Mouse (Mus musculus): ENCODE data around the gene Tmcc1. TPM values are rescaled to one million over a fixed set of nuclear protein-coding genes. Genes with fewer than 3 reads are reported as not detected.

Tmcc1 gene
- polyA plus RNA-seq, 1 experiment from 2014 or later, result 5.3 TPM

- 1% methylated on average over 29 of the region's 29 CpGs for WGBS (ENCODE audit: insufficient replicate concordance)
- Histone ChIP-seq H3K9ac (peak overlapping the region; percentile 64), H3K27me3 (replicated peaks) (no peaks in the 10 kb centered on the region), H3K4me3 (peak overlapping the region; percentile 63), H3K9me3 (replicated peaks) (no peaks in the 10 kb centered on the region), H3K4me1 (peaks cover 33% of the 10 kb centered on the region), H3K27ac (no peak overlapping the region), H3K36me3 (no peaks in the 10 kb centered on the region), H3K4me2 (peak overlapping the region; percentile 85)
- peak; percentile 68 for ATAC-seq
Measured at GRCm38 (mm10) chr6:116107471-116108358, 85.6 kb downstream of the Tmcc1 start.

- ATAC-seq, result no peak
Measured at GRCm38 (mm10) chr6:116106967-116107470, 86.3 kb downstream of the Tmcc1 start.

GRCm38 (mm10) chr6:116097579-116097978 lies 95.7 kb downstream of the Tmcc1 start:
- Histone ChIP-seq H3K27me3 (replicated peaks) (no peaks in the 10 kb centered on the region), H3K27ac (no peak overlapping the region), H3K9ac (no peak overlapping the region), H3K36me3 (no peaks in the 10 kb centered on the region), H3K9me3 (replicated peaks) (no peaks in the 10 kb centered on the region), H3K4me1 (peaks cover 6% of the 10 kb centered on the region), H3K4me2 (no peak overlapping the region), H3K4me3 (no peak overlapping the region)
- no peak for ATAC-seq
- 54% methylated on average over 2 of the region's 2 CpGs for WGBS (ENCODE audit: insufficient replicate concordance)

More at GRCm38 (mm10) chr6:116106967-116107470, 86.3 kb downstream of the Tmcc1 start:
- Histone ChIP-seq H3K27me3 (replicated peaks) (no peaks in the 10 kb centered on the region), H3K36me3 (no peaks in the 10 kb centered on the region), H3K4me1 (peaks cover 33% of the 10 kb centered on the region), H3K9ac (peak overlapping the region; percentile 64), H3K27ac (no peak overlapping the region), H3K4me3 (peak overlapping the region; percentile 63), H3K9me3 (replicated peaks) (no peaks in the 10 kb centered on the region), H3K4me2 (peak overlapping the region; percentile 85)
- 10% methylated on average over 6 of the region's 6 CpGs for WGBS (ENCODE audit: insufficient replicate concordance)

- ATAC-seq, result no peak
- Histone ChIP-seq H3K4me1 (peaks cover 6% of the 10 kb centered on the region; the same call in 1 of the 2 replicates), H3K9ac (no peak overlapping the region), H3K27me3 (replicated peaks) (no peaks in the 10 kb centered on the region), H3K9me3 (replicated peaks) (no peaks in the 10 kb centered on the region), H3K4me3 (no peak overlapping the region), H3K27ac (no peak overlapping the region), H3K4me2 (no peak overlapping the region), H3K36me3 (no peaks in the 10 kb centered on the region)
Measured at GRCm38 (mm10) chr6:116089402-116089801, 103.9 kb downstream of the Tmcc1 start.

GRCm38 (mm10) chr6:116086036-116086435 lies 107.2 kb downstream of the Tmcc1 start:
- peak; percentile 62 for ATAC-seq
- Histone ChIP-seq H3K27ac (no peak overlapping the region), H3K4me1 (no peaks in the 10 kb centered on the region), H3K9me3 (replicated peaks) (no peaks in the 10 kb centered on the region), H3K4me3 (no peak overlapping the region), H3K27me3 (replicated peaks) (no peaks in the 10 kb centered on the region), H3K9ac (no peak overlapping the region), H3K4me2 (no peak overlapping the region), H3K36me3 (no peaks in the 10 kb centered on the region)
- 81% methylated on average over 1 of the region's 1 CpGs for WGBS (ENCODE audit: insufficient replicate concordance)

- 0 out of 2 replicates have a peak, but pooled peaks cover 9% of the 10 kb centered on the region for H3K4me1 ChIP-seq
- H3K9me3 ChIP-seq (replicated peaks), result no peaks in the 10 kb centered on the region
- H3K27ac ChIP-seq, result no peak overlapping the region
- no peaks in the 10 kb centered on the region for H3K36me3 ChIP-seq
- ATAC-seq, result no peak
- no peaks in the 10 kb centered on the region for H3K27me3 ChIP-seq (replicated peaks)
- no peak overlapping the region for H3K9ac ChIP-seq
- H3K4me2 ChIP-seq, result no peak overlapping the region
- no peak overlapping the region for H3K4me3 ChIP-seq
- WGBS (ENCODE audit: insufficient replicate concordance), result 62% methylated on average over 1 of the region's 1 CpGs
Measured at GRCm38 (mm10) chr6:116082239-116082638, 111.0 kb downstream of the Tmcc1 start.

GRCm38 (mm10) chr6:116081375-116081774 lies 111.9 kb downstream of the Tmcc1 start:
- H3K36me3 ChIP-seq, result no peaks in the 10 kb centered on the region
- H3K4me2 ChIP-seq, result no peak overlapping the region
- H3K9ac ChIP-seq, result no peak overlapping the region
- 0 out of 2 replicates have a peak, but pooled peaks cover 9% of the 10 kb centered on the region for H3K4me1 ChIP-seq
- H3K4me3 ChIP-seq, result no peak overlapping the region
- ATAC-seq, result no peak
- no peaks in the 10 kb centered on the region for H3K9me3 ChIP-seq (replicated peaks)
- H3K27me3 ChIP-seq (replicated peaks), result no peaks in the 10 kb centered on the region
- no peak overlapping the region for H3K27ac ChIP-seq
- WGBS (ENCODE audit: insufficient replicate concordance), result 62% methylated on average over 2 of the region's 2 CpGs

GRCm38 (mm10) chr6:116080756-116081155 lies 112.5 kb downstream of the Tmcc1 start:
- Histone ChIP-seq H3K4me3 (no peak overlapping the region), H3K36me3 (no peaks in the 10 kb centered on the region), H3K4me2 (no peak overlapping the region), H3K27me3 (replicated peaks) (no peaks in the 10 kb centered on the region), H3K9me3 (replicated peaks) (no peaks in the 10 kb centered on the region), H3K27ac (no peak overlapping the region), H3K9ac (no peak overlapping the region), H3K4me1 (0 out of 2 replicates have a peak, but pooled peaks cover 9% of the 10 kb centered on the region)
- no peak for ATAC-seq
- WGBS (ENCODE audit: insufficient replicate concordance), result 68% methylated on average over 5 of the region's 5 CpGs

GRCm38 (mm10) chr6:116077608-116078007 lies 115.7 kb downstream of the Tmcc1 start:
- 41% methylated on average over 3 of the region's 3 CpGs for WGBS (ENCODE audit: insufficient replicate concordance)
- ATAC-seq, result peak; percentile 35; the same call in 1 of the 2 replicates
- no peaks in the 10 kb centered on the region for H3K9me3 ChIP-seq (replicated peaks)
- no peak overlapping the region for H3K4me3 ChIP-seq
- no peaks in the 10 kb centered on the region for H3K27me3 ChIP-seq (replicated peaks)
- H3K36me3 ChIP-seq, result no peaks in the 10 kb centered on the region
- no peak overlapping the region for H3K27ac ChIP-seq
- H3K4me1 ChIP-seq, result peaks cover 28% of the 10 kb centered on the region
- no peak overlapping the region for H3K9ac ChIP-seq
- H3K4me2 ChIP-seq, result no peak overlapping the region

GRCm38 (mm10) chr6:116074892-116075291 lies 118.4 kb downstream of the Tmcc1 start:
- H3K36me3 ChIP-seq, result no peaks in the 10 kb centered on the region
- no peak overlapping the region for H3K27ac ChIP-seq
- no peak overlapping the region for H3K4me2 ChIP-seq
- no peaks in the 10 kb centered on the region for H3K27me3 ChIP-seq (replicated peaks)
- no peaks in the 10 kb centered on the region for H3K9me3 ChIP-seq (replicated peaks)
- no peak for ATAC-seq
- H3K9ac ChIP-seq, result no peak overlapping the region
- H3K4me3 ChIP-seq, result no peak overlapping the region
- peaks cover 26% of the 10 kb centered on the region for H3K4me1 ChIP-seq

GRCm38 (mm10) chr6:116073610-116074009 lies 119.7 kb downstream of the Tmcc1 start:
- H3K27ac ChIP-seq, result no peak overlapping the region
- H3K4me3 ChIP-seq, result no peak overlapping the region
- H3K36me3 ChIP-seq, result no peaks in the 10 kb centered on the region
- no peaks in the 10 kb centered on the region for H3K27me3 ChIP-seq (replicated peaks)
- no peaks in the 10 kb centered on the region for H3K9me3 ChIP-seq (replicated peaks)
- 74% methylated on average over 4 of the region's 4 CpGs for WGBS (ENCODE audit: insufficient replicate concordance)
- no peak overlapping the region for H3K4me2 ChIP-seq
- H3K9ac ChIP-seq, result no peak overlapping the region
- H3K4me1 ChIP-seq, result peaks cover 26% of the 10 kb centered on the region
- no peak for ATAC-seq

GRCm38 (mm10) chr6:116072746-116073261 lies 120.5 kb downstream of the Tmcc1 start:
- Histone ChIP-seq H3K36me3 (no peaks in the 10 kb centered on the region), H3K4me3 (no peak overlapping the region), H3K27me3 (replicated peaks) (no peaks in the 10 kb centered on the region), H3K9me3 (replicated peaks) (no peaks in the 10 kb centered on the region), H3K27ac (no peak overlapping the region), H3K4me1 (peaks cover 26% of the 10 kb centered on the region), H3K4me2 (peak overlapping the region; percentile 10), H3K9ac (no peak overlapping the region)
- ATAC-seq, result no peak
- 40% methylated on average over 8 of the region's 8 CpGs for WGBS (ENCODE audit: insufficient replicate concordance)

All from liver, embryonic 12.5 days (tissue).